Mouse (Mus musculus) layer of hippocampus, adult 2 months (tissue): Measurements from ENCODE around the gene Rapgef2. TPM values are rescaled to one million over a fixed set of nuclear protein-coding genes. Genes with fewer than 3 reads are reported as not detected.

ENCODE experiments used
- DNase-seq, 2 experiments: peaks; one replicate each; pipeline ENCODE4 v3.0.0; 2022; ENCODE audit warnings: low spot score in 2 of 2
- H3K27ac ChIP-seq: fragments of 200-600 bp; 2 replicates; pipeline ENCODE4 v1.8.1; 2022
- H3K4me3 ChIP-seq: fragments of 200-600 bp; 2 replicates; pipeline ENCODE4 v1.8.1; 2022; ENCODE audit warnings: mild to moderate bottlenecking
- CTCF ChIP-seq: fragments of 200-600 bp; conservative IDR thresholded peaks from 2 replicates; pipeline ENCODE4 v1.8.1; 2022; ENCODE audit warnings: antibody characterized with exemption, mild to moderate bottlenecking, moderate library complexity
- total RNA-seq, 2 experiments: library from RNA; stranded (reverse); gene quantifications; 2 replicates each; pipeline ENCODE4 v1.2.3; 2021

The Rapgef2 gene
- total RNA-seq, 2 experiments from 2014 or later: 169 to 173 TPM

DNA sequence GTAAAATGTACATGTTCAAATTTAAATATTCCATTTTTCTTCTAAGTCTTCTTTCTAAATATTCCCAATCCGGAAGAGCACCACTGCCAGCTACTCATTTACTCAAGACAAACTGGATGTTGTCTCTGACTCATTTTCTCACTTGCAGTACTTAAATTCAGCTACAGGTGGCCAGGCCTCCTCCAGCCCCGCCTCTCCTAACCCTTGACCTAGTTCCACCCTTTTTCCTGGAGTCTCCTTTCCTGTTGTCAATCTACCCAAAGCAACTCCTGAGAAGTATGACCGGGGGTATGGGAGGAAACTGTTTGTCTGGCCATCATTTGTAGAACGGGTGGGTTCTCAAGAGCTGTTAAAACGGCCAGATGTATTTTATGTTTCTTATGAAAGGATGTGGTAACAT, 9.7 kb upstream of the Rapgef2 start:
- peak; percentile 50 for TF ChIP-seq CTCF
- no peak overlapping the region for H3K4me3 ChIP-seq
- no peak for DNase-seq
- H3K27ac ChIP-seq: no peak overlapping the region

- no peak overlapping the region for H3K27ac ChIP-seq
- DNase-seq: no peak
- no peak overlapping the region for H3K4me3 ChIP-seq
- TF ChIP-seq CTCF: no peak
These were observed 8.4 kb upstream of the Rapgef2 start for GRCm38 (mm10) chr3:79294701-79295100.

DNA sequence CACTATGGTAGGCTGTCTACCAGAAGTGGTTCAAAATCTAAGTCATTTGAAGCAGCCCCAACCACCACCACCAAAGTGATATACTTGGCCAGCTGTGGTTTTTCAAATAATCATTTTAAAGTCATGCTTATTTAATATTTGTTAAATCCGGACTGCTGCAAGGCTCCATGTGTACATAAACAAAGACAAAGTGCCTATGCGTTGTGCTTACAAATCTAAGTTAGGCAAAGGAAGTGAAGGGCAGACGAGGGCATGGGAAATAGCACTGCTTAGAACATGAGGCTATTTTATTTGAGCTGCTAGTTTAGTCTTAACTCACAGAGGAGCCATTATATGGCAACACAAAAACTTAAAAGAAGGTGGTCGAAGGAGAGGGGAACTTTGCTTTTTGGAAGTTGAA, 6.7 kb upstream of the Rapgef2 start:
- Histone ChIP-seq H3K4me3 (no peak overlapping the region), H3K27ac (no peak overlapping the region)
- no peak for TF ChIP-seq CTCF
- no peak for DNase-seq

DNA sequence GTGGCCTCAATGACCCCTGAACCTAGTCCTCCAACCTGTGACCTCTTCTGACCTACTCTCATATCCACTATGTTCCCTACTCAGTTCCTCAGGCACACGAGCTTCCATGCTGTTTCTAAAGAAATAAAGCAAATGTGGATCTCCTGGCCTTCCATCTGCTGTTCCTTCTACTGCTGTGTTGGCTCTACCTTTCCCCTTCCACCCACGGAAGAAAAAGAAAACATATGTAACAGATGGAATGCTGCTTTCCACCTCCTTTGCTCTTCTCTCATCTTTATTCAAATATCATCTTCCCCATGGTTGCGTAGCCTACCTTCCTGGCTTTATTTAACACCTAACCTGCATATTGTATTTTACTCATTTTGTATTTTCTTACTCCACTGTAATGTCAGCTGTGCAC, 2.7 kb upstream of the Rapgef2 start:
- DNase-seq: no peak

GRCm38 (mm10) chr3:79287699-79288458, 1.6 kb upstream of the Rapgef2 start:
- no peak for DNase-seq
- H3K4me3 ChIP-seq: peak overlapping the region; percentile 98
- no peak for TF ChIP-seq CTCF
- H3K27ac ChIP-seq: peak overlapping the region; percentile 92

More for the DNA sequence above, 2.7 kb upstream of the Rapgef2 start:
- TF ChIP-seq CTCF: no peak
- peak overlapping the region; percentile 92 for H3K27ac ChIP-seq
- no peak overlapping the region for H3K4me3 ChIP-seq

- TF ChIP-seq CTCF: no peak
- H3K27ac ChIP-seq: peak overlapping the region; percentile 92
- H3K4me3 ChIP-seq: peak overlapping the region; percentile 98
- DNase-seq: peak; percentile 95 to 96
These were observed 825 bp upstream of the Rapgef2 start for GRCm38 (mm10) chr3:79287108-79287576.

- H3K4me3 ChIP-seq: peak overlapping the region; percentile 98
- DNase-seq: no peak
- no peak for TF ChIP-seq CTCF
- peak overlapping the region; percentile 92 for H3K27ac ChIP-seq
These were observed 314 bp downstream of the Rapgef2 start for GRCm38 (mm10) chr3:79286031-79286375.

DNA sequence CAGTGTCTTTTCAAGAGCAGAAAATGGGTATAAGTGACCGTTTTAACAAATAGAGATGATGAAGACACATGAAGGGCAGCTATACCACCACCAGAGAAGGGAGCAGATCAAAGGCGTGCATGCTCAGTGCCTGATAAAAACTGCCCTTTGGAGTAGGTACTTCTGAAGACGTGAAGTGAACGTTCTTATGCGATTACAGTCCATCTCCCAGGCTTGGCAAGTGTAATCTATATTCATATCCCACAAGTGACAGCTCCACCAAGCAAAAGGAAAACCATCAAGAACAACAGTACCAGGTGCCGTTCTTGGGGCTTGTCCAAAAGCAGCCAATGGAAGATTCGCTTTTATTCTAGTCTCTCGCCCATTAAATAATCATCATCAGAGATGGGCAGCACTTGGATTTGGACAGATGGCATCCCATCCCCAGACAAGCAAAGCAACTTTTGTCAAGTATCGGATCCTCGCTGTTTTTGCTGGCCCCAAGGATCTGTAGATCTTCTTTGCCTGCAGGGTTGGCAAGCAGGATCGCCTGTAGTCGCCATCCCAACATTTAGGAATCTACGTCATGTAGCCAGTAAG, 1.1 kb downstream of the Rapgef2 start:
- H3K27ac ChIP-seq: peak overlapping the region; percentile 92
- DNase-seq: no peak

DNA sequence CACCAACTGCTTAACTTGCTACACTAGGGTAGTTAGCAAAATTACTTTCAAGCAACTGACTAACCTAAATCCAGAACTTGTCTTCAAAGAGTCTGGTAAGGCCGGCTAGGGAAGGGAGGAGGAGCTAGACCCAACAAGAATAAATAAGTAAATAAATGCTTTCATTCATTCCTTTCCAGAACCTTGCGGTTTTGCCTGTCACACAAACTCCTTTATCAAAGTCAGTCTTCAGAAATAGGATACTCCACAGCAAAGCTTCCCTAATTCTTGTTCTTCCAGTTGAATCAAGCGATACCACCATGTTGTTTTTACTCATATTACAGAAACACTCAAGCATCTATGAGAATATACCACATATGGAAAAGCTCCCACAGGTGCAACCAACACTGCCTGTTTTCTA, 2.3 kb downstream of the Rapgef2 start:
- H3K27ac ChIP-seq: no peak overlapping the region
- no peak for DNase-seq
- peak overlapping the region; percentile 98 for H3K4me3 ChIP-seq
- TF ChIP-seq CTCF: no peak

More for the DNA sequence above, 1.1 kb downstream of the Rapgef2 start:
- no peak for TF ChIP-seq CTCF
- H3K4me3 ChIP-seq: peak overlapping the region; percentile 98

DNA sequence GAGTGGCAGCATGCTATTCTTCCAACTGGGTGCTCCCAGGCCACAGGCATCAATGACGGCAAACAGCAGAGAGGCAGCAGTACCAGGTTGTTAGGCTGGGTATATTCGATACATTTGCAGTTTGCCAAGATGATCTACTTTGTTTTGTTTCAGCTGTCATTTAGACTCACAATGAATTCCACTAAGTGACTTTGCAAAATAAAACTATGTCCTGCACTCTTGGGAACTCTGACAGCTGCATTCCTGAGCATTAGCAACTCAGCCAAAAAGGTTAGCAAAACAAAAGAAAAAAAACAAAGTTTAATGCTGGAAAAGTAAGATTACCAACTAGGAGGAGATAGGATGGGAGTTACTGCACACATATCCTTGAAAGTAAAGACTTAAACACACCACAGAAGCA, 3.3 kb downstream of the Rapgef2 start:
- H3K27ac ChIP-seq: no peak overlapping the region
- DNase-seq: no peak
- TF ChIP-seq CTCF: no peak
- H3K4me3 ChIP-seq: peak overlapping the region; percentile 98; the same call in 1 of the 2 replicates

DNA sequence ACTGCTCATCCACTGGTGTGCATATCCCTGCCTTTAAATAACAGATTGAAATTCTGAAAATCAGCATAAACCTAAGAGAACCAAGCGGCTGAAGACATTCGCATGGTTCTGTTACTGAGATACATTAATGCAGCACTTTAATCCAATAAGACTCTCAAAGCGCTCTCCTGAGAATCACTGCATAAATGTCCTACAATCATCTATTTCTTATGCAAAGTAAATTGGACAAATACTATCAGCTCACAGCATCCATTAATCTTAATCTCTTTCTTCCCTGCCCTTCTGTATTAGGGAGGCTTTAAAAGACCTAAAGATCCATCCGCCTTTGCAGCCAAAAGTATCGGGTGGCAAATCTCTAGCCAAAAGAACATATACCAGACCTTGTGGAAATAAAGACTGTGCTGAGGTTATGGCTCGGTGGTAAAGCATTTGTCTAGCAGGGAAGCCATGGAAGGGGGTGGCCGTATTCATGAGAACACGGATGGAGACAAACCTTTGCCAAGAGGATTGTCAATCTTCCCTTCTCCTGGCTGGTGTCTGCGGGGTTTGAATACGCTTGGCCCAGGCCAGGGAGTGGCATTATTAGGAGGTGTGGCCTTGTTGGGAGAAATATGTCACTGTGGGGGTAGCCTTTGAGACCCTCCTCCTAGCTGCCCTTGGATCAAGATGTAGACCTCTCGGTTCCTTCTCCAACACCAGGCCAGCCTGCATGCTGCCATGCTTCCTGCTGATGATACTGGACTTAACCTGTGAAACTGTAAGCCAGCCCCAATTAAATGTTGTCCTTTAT, 10.3 kb downstream of the Rapgef2 start:
- H3K27ac ChIP-seq: 0 out of 2 replicates have a peak overlapping the region, but pooled peaks have one; percentile 19
- no peak overlapping the region for H3K4me3 ChIP-seq
- no peak for DNase-seq
- TF ChIP-seq CTCF: no peak

DNA sequence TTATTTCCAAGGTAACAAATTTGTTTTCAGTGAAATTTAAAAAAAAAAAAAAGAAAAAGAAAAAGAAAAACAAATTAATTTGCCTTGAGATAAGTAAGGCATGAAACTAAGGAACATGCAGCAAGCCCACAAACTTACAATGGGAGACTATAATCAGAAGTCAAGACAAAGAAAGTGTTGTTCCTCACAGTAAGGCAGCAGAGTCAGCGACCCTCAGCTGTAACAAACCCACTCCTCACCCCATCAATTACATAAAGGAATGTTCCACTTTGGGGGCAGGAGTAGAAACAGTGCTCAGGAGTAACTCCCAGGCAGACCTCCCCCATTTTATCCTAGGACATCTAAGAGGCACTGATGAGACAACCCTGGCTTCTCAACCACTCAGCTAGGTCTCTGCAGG, 13.0 kb downstream of the Rapgef2 start:
- H3K27ac ChIP-seq: no peak overlapping the region
- no peak for TF ChIP-seq CTCF
- DNase-seq: no peak
- no peak overlapping the region for H3K4me3 ChIP-seq

GRCm38 (mm10) chr3:79272939-79273338, 13.4 kb downstream of the Rapgef2 start:
- no peak overlapping the region for H3K4me3 ChIP-seq
- DNase-seq: no peak
- TF ChIP-seq CTCF: no peak

More at GRCm38 (mm10) chr3:79272939-79273338, 13.4 kb downstream of the Rapgef2 start:
- H3K27ac ChIP-seq: no peak overlapping the region
